Mouse (Mus musculus): ENCODE data around the gene Tpcn1.

The Tpcn1 gene

GRCm38 (mm10) chr5:120555871-120556270 is 32.6 kb downstream of the Tpcn1 start:
- no peak for DNase-seq (ENCODE audit: low spot score)

DNA sequence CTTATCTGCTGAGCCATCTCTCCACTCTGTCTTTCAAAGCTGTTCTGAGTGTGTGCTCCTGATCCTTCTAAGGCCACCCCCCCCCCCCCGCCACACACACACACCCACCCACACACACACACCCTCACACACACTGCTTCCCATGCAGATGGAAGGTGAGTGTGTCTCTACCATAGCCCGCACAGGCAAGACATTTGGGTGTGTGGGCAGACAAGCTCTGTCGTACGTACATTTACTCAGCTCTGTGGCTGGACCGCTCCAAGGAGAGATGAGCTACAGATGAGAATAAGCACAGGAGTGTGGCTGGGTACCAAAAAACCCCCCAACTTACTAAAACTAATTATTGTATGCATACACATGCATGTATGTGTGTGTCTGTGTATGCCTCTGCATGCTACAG is 37.8 kb downstream of the Tpcn1 start:
- DNase-seq (ENCODE audit: low spot score) = no peak

DNA sequence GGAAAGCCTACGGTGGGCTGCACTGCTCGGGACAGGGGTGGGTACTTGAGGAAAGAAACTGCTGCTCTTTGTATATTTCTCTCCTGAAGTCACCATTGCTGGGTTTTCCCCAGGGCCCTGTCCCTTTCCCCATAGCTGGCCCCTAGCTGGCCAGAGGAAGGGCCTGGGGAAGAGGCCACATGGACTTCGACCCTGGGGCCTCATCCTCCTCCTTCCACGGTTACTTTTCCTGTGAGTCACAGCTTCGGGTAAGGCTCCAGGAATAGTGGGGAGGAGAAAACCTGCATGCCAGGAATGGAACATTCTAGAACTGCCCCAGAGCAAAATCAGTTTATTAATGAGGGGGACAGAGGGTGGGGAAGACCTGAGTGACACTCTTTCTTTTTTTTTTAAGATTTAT is 38.3 kb downstream of the Tpcn1 start:
- DNase-seq (ENCODE audit: low spot score) = no peak

DNA sequence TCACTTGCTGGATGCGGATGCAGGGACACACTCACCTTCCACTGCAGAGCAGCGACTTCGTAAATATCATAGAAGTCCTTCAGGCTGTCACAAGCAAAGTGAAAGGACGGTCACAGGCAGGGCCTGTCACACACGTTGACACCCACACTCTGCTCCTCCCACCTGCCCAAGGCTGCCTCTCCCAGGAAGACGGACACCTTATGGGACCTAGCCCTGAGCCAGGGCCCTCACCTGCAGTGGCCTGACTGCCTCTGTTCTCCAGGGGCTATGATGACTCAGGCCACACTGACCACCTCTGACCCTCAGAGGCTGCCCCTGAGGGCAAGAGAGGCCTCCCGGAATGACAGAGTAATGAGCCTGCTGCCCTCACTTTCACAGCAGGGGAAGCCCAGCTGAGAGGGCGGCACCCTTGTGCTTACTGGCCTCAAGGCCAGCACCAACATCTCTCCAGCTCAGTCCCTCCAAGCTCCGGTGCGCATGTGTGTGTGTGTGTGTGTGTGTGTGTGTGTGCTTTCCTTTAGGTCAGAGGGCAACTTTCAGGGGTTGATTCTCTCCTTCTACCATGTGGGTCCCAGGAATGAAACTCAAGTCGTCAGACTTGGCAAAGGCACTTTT is 40.1 kb downstream of the Tpcn1 start:
- DNase-seq (ENCODE audit: low spot score) = no peak

DNA sequence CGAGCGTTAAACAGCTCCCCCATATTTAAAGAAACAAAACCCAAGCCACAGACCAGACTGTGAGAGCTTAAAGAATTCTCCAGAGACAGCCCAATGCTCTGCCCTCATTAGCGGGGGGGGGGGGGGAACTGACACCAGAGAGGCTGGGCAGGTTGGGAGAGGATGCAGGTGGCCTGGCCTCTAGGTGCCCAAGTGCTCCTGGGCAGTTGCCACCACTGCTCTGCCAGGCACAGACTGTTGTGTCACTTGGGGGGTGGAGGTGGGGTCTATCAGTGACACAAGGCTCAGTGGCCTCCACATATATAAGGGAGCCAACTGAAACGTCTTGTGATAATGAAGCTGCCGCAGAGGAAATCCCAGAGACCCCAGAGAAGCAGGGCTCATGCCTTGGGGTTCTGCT is 51.8 kb downstream of the Tpcn1 start:
- no peak for DNase-seq (ENCODE audit: low spot score)

DNA sequence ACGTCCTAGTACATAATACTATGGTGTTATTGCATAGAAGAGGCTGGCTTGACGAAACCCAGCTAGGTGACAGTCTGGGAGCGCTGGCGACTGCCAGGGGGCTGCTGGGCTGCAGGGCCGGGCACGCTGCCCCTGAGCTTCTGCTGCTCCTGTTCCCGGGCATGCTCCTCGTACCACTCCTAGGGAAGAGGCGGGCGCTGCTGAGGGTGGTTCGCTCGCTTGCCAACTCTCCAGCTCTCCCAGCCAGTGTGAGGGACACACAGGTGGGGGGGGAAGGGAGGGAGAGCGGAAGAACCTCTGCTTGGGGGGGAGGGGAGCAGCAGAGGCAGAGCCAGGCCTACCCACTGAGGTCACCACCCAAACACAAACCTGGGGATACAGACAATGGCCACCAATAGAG is 52.4 kb downstream of the Tpcn1 start:
- DNase-seq (ENCODE audit: low spot score) = no peak

GRCm38 (mm10) chr5:120534686-120535075 is 53.8 kb downstream of the Tpcn1 start:
- no peak for DNase-seq (ENCODE audit: low spot score)

- no peak for DNase-seq (ENCODE audit: low spot score)
Observed at GRCm38 (mm10) chr5:120534071-120534685, 54.3 kb downstream of the Tpcn1 start.

- DNase-seq (ENCODE audit: low spot score) = no peak
Observed at GRCm38 (mm10) chr5:120531631-120532030, 56.8 kb downstream of the Tpcn1 start.

GRCm38 (mm10) chr5:120527296-120527964 is 61.0 kb downstream of the Tpcn1 start:
- DNase-seq (ENCODE audit: low spot score) = no peak

- no peak for DNase-seq (ENCODE audit: low spot score)
Observed at GRCm38 (mm10) chr5:120526311-120526710, 62.2 kb downstream of the Tpcn1 start.

- DNase-seq (ENCODE audit: low spot score) = no peak
Observed at GRCm38 (mm10) chr5:120525737-120526136, 62.7 kb downstream of the Tpcn1 start.

- DNase-seq (ENCODE audit: low spot score) = no peak
Observed at GRCm38 (mm10) chr5:120524736-120525135, 63.7 kb downstream of the Tpcn1 start.

- no peak for DNase-seq (ENCODE audit: low spot score)
Observed at GRCm38 (mm10) chr5:120522649-120523048, 65.8 kb downstream of the Tpcn1 start.

GRCm38 (mm10) chr5:120517552-120517951 is 70.9 kb downstream of the Tpcn1 start:
- DNase-seq (ENCODE audit: low spot score) = no peak

- no peak for DNase-seq (ENCODE audit: low spot score)
Observed at GRCm38 (mm10) chr5:120516221-120516984, 72.1 kb downstream of the Tpcn1 start.

DNA sequence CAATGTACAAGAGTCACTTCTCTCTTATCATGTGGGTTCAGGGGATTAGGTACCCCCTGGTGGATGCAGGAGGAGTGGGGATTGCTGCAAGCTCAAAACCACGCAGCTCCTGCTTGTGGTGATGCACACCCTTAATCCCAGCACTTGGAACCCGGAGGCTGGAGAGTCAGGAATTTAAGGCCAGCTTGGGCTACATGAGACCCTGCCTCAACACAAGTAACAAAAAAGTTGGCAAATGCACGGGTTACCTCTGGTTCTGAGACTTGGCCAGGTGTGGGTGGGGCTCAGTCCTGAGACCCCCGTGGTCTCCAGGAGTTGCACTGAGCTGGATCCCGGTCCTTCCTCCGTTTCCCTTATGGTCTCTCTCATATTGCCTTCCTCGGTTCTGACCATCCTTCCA is 73.0 kb downstream of the Tpcn1 start:
- no peak for DNase-seq (ENCODE audit: low spot score)

- DNase-seq (ENCODE audit: low spot score) = no peak
Observed at GRCm38 (mm10) chr5:120514754-120515153, 73.7 kb downstream of the Tpcn1 start.

GRCm38 (mm10) chr5:120514031-120514677 is 74.3 kb downstream of the Tpcn1 start:
- DNase-seq (ENCODE audit: low spot score) = no peak

- no peak for DNase-seq (ENCODE audit: low spot score)
Observed at GRCm38 (mm10) chr5:120512911-120513555, 75.4 kb downstream of the Tpcn1 start.

DNA sequence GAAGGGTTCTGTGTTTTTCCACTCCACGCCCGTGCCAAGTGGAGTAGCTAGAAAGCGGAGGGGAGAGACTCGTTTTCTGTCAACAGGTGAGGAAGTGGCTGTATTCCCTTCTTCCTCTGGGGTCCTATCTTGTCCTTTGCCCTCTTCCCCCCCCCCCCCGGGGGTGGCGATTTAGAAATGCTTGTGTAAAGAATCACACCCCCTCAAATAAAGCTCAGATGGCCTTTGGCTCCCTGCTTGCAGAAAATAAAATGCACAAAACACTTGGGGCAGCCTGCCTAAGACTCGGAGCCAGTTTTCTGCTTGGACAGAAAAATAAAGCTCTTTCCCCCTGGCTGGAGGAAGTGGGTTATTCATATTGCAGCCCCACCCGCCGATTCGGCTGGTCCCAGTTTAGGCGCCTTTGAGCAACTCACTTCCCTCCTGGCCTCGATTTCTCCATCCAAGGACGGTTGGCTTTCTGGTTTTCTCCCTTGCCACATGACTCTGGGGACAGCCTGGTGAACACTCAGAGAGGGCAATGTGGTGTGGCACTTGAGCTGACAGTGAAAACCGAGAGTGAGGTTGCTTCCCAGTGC is 76.7 kb downstream of the Tpcn1 start:
- no peak for DNase-seq (ENCODE audit: low spot score)

All from ovary, postnatal 14 days (tissue).